Mouse (Mus musculus) neutrophil, adult 5-6 weeks (primary cell): ENCODE measurements around the gene Gm20388. TPM values are rescaled to one million over a fixed set of nuclear protein-coding genes. Genes with fewer than 3 reads are reported as not detected.

Source experiments
- ATAC-seq: fragments of 151-379, 151-347 bp; 2 replicates; pipeline ENCODE4 v1.8.0; 2017; ENCODE audit warnings: mild to moderate bottlenecking, moderate TSS enrichment; ENCODE audit not compliant: insufficient number of reproducible peaks, poor library complexity, low FRiP score, severe bottlenecking; ENCODE audit errors: extremely low read depth
- total RNA-seq: library from RNA; stranded (forward); fragments of 200-1000 nt; gene quantifications from 2 replicates; pipeline ENCODE4 v1.2.3, GENCODE M21; 2017

Gm20388 gene
- total RNA-seq, 1 experiment from 2014 or later = 10.8 TPM

DNA sequence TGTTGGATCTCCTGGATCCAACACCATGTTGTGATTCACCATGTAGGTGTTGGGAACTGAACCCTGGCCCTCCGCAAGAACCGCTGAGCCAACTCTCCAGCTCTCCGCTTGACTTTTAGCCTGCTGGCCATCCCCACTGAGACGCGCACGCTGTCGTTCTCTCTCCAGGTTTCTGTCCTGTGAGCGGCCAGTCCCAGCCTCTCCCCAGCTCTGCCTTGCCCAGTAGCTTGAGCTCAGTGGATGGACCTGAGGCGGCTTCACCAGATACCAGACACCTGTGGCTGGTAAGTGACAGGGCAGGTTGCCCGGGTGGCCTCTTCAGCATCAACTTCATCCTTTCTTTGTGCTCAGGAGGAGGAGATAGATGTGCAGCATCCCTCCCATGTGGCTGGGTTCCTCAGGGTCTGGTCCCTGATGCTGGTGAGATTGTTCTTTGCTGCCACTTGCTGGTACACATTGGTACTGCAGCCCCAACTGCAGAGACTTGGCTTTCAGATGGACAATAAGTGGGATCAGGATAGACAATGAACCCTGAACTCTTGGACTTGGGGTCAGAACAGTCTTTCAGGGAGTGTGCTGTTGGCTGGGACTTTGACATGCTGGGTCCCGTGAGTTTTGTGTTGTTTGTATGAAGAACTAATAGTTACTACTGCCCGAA lies 3450.6 kb downstream of the Gm20388 start:
- peak; percentile 80 for ATAC-seq

DNA sequence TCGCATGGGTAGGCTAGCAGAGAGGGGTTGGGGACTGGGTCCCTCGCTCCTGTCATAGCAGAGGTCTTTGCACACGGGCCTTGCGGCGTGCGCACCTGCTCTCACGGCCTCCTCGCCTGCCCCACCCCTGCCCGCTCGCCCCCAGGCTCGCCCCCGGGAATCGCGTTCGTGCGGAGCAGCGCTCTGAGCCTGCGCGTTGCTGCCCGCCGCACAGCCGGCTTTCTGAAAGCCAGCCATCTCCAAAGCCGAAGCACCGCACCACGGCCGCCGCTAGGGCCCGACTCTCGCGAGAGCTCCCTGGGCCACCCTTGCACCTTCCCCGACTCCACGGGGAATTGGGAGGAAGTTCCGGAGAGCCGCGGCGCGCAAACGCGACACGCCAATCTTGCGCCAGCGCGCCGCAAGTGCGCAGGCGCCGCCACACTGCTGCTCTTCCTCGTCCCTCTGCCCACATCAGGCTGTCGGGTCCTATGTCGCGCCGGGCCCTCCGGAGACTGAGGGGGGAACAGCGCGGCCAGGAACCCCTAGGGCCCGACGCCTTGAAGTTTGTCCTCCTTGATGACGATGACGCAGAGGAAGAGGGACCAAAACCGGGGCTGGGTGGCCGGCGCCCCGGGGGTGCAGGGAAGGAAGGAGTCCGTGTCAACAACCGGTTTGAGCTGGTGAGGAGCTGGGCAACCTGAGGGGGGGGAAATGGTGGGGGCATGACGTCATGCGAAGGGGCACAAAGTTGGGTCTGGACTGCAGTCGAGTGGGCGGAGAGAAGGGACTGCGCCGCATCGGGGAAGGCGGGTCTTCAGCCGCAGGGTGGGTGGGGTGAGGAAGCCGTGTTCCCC lies 3463.0 kb downstream of the Gm20388 start, which contains the start of gene Tcf25:
TSS of gene Tcf25 (plus strand) at position 351 of the 836 bp plus-strand sequence.
- peak; percentile 79 for ATAC-seq

DNA sequence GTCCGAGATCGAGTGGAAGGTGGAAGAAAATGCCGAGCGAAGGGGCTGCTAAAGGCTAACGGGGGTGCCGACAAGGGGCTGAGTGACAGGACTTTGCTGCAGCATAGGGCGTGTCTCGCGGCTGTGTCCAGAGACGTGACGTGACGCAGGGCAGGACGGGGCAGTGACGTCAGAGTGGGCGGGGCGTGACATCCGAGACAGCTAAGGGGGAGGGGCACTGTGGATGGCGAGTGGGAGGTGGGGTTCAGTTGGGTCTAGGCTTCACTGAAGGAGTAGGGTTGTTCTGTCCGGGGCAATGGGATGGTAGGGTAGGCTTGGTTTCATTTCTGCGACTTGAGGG lies 3463.6 kb downstream of the Gm20388 start:
- peak; percentile 78 for ATAC-seq

DNA sequence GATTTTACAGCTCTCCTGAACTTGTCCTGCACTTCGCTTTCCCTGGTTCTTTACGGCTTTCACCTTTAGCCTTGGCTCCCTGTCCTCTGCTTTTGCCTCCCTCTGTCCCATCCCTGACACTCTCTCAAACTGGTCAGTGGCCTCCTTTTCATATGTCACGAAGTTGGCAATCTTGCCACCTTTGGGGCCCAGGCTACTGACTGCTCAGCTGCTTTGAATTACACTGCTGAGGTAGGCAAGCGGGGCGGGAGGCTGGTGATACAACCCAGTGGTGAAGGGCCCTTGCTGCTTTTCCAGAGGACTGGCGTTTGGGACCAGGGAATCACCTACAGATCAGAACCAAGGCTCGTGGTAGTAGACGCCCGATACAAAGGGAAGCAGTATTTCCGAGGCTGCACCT lies 3465.1 kb downstream of the Gm20388 start:
- no peak for ATAC-seq

DNA sequence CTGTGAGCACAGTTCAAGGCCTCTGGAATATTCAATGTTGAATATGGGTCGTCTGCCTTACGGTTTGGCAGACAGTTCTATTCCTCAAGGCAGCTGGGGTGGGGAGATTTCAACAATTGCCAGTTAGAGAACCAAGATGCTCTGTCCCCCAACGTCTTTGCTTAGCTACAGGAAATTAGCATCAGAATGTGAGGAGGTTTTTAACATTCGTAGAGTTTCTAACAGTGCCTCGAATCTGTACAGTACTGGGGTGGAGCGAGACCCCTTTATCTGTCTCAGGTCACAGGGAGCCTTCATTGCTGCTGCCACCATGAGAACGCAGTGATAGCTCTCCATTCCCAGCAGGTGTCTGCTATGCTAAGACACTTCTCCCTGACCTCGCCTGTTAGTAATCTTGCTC lies 3465.5 kb downstream of the Gm20388 start:
- ATAC-seq = no peak

DNA sequence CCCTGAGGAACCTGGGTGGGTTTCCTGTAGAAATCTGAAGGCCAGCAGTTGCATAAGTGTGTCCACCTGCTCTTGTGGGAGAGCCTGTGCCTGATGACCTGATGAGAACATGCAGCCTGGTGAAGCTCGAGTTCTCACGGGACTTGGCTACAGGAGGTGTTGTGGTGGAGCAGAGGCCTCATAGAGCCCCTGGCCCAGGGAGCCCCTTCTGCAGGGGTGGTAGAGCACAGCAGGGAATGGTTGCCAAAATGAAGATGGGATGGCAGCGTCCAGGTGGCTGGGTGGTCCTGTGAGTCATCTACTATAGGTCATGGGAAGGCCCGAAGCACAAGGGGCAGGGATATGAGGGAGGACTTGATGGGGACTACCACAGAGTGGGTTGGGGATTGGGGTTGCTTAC lies 3471.1 kb downstream of the Gm20388 start:
- no peak for ATAC-seq

DNA sequence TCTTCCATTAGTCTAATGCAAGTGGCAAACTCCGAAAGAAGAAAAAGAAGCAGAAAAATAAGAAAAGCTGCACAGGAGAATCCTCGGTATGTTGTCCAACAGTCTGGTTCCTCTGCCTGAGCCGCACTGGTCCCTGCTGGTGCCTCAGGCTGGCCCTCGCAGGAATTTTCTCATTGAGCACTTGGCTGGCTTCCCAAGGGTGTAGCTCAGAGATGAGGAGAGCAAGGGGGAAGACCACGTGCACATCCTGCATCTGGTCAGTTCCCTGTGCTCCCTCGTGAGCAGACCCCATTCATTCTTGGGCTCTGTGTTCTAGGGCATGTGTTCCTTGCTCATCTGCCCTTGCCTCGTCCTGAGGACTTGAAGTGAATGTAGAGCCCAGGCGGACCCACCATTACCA lies 3471.9 kb downstream of the Gm20388 start:
- no peak for ATAC-seq

DNA sequence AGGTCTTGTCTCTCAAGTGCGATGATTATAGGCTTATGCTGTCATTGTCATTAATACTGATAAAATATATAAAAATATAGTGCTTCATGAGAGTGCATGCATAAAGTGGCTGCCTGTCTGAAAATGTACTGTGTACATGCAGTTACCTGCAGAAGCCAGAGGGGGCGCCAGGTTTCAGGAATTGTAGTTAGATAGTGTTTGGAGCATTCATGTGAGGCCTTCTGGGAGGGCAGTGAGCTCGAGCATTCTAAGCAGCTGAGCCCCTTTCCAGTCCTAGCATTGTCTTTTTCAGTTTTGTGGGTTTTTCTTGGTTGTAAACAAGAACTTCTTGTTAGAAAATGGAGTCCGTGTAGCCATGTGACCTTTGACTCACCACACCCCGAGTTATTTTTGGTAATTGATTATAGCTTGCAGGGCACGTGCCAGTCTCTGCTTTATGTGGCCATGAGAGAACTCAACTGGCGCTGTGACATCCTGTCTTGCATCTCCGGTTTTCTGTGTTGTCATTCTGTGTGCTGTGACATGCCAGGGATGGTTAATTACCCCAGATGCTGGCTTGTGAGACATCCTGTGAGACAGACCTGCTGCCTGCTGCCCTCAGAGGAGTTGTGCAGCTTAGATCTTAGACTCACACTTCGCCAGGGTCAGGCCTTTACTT lies 3474.4 kb downstream of the Gm20388 start:
- 0 out of 2 replicates have a peak, but pooled peaks have one; percentile 27 for ATAC-seq

DNA sequence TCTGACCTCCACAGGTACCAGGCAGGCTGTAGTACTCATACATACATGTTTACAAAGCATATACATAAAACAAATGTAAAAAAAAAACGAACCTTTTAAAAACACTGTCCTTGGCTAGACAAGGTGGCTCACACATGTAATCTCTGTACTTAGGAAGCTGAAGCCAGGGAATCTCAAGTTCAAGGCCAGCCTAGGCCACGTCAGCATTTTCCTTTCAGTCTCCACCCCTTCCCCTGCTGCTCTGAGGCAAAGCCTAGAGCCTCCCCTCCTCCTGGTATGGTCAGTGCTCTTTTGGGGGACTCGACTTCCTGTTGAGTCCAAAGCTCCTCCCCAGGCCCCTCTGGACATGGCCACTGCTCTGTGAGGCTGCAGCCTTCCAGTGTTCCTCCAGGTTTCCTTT lies 3476.4 kb downstream of the Gm20388 start:
- ATAC-seq = no peak

DNA sequence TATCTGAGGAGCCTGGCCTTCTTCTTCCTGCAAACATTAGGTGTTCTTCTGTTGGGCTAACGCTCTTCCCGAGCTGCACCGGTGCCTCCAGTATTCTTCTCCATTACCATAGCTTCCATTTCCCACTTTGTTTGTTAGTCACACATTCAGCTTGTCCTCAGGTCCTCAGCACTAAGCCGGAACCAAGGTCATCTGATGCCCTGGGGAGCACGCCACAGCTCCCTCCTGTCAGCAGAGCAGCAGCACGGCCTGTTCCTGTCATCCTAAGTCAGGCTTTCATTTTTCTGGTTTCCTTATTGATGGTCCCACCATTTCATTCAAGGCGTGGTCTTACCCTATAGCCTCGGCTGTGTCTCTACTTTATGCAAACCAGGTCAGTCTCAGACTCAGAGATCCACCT lies 3477.2 kb downstream of the Gm20388 start:
- no peak for ATAC-seq

DNA sequence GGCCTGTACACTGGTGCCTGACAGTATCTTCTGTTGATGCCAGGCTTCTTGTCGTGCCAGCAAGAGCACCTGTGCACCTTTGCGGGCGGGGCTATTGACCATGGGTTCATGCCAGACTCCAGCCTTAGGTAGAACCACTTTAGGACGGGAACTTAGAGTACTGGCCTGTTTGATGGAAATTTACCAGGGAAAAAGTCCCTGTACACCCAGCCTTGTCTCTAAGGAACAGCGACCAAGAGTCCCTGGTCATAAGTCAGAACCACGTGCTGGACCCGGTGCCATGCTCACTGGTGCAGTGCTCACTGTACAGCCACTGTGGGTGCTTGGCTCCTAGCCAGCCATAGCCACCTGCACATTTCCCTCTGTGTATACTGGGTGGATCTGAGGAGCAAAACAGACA lies 3478.4 kb downstream of the Gm20388 start:
- ATAC-seq = no peak

DNA sequence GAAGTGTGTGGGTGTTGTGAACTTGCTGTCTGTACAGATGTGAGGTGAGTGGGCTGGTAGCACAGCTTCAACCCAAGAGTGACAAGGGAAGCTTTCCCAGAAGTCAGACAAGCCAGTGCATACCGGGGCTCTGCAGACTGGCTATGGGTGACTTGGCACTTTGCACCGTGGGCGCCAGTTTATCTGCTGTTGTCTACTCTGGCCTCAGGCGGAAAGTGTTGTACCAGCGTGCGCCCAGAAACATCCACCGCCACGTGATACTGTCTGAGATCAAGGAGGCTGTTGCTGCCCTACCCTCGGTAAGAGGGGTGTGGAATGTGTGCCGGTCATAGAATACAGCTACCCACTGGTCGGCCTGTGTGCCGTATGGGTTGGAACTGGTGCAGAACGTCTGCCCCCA lies 3487.7 kb downstream of the Gm20388 start:
- ATAC-seq = no peak

DNA sequence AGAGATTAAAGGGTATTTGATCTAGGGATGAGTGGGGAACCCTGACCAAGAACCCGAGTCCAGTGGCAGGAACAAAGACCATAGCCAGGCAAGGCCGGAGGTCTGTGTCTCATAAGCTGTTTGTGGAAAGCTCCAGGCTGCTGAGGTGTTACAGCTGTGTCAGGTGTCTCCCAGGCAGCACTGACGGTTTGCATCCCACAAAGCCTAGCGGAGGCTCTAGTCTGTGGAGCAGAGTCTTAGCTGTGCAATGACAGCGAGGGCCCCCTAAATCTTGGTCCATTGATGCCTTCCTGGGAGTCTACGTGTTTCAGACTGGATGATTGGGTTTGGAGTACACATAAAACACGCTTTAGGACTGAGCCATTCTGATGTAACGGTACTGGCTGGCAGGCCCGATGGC lies 3491.3 kb downstream of the Gm20388 start:
- ATAC-seq = no peak

DNA sequence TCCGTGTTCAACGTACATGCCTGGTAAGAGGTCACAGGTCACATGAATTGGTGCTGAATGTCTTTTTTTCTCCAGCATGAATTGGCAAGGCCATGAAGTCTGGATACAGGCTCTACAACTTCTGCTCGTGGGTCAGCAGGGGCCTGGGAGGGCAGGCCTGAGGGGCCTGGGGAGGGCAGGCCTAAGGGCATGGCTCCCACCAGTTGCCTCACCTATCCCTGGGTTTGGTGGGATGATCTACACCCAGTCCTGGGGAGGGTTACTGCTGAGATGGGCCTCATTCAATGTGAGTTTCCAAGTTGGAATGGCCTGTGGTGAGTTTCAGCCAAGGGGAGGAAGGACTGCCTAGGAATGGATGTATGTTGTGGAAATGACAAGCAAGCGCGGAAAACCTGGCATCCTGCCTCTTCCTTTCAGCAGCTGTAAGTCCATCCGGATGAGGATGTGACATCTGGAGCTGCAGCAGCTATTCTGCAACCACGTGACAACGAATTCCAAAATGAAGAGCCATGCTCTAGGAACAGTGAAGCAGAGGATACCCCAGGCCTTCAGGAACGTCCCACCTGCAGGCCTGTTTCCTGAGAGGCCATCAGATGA lies 3492.2 kb downstream of the Gm20388 start:
- no peak for ATAC-seq

DNA sequence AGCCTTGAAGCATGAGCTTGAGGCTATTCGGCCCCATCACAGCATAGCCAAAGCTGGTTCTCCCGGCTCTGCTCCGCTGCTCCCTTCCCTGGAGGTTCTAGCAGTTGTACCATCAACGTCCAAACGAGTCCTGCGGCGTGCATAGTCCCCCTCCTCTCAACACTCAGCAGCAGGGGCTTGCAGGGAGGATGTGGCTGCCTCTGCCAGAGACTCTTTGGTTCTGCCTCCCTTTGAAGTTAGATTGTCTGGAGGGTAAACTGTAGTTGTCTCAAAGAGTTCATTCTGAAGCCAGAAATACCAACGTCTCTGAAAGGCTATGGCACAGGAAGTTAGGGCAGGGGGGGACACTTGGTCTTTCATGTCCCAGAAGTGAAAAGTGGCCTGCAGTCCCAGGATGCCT lies 3493.9 kb downstream of the Gm20388 start:
- ATAC-seq = no peak

DNA sequence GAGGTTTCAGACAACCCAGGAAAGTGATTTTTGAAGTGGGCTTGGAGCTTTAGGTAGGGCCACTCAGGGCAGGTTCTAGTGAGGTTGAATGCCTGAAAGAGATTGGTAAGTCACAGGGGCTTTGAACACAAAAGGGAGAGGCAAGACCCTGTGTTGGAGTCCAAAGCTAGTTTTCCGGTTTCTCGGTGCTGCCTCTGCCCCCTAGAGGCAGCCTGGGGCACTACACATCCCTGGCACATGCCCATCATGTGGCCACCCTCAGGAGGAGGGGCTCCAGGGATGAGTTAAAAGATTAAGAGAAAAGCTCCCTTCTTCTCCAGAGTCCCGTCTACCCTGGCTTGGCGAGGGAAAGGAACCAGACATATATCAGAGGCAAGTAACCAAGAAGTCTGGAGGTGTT lies 3496.1 kb downstream of the Gm20388 start, which contains the start of gene Mc1r:
TSS of gene Mc1r (plus strand) at position 322 of the 400 bp plus-strand sequence.
- ATAC-seq = peak; percentile 47

DNA sequence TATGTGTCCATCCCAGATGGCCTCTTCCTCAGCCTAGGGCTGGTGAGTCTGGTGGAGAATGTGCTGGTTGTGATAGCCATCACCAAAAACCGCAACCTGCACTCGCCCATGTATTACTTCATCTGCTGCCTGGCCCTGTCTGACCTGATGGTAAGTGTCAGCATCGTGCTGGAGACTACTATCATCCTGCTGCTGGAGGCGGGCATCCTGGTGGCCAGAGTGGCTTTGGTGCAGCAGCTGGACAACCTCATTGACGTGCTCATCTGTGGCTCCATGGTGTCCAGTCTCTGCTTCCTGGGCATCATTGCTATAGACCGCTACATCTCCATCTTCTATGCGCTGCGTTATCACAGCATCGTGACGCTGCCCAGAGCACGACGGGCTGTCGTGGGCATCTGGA lies 3497.0 kb downstream of the Gm20388 start:
- no peak for ATAC-seq

DNA sequence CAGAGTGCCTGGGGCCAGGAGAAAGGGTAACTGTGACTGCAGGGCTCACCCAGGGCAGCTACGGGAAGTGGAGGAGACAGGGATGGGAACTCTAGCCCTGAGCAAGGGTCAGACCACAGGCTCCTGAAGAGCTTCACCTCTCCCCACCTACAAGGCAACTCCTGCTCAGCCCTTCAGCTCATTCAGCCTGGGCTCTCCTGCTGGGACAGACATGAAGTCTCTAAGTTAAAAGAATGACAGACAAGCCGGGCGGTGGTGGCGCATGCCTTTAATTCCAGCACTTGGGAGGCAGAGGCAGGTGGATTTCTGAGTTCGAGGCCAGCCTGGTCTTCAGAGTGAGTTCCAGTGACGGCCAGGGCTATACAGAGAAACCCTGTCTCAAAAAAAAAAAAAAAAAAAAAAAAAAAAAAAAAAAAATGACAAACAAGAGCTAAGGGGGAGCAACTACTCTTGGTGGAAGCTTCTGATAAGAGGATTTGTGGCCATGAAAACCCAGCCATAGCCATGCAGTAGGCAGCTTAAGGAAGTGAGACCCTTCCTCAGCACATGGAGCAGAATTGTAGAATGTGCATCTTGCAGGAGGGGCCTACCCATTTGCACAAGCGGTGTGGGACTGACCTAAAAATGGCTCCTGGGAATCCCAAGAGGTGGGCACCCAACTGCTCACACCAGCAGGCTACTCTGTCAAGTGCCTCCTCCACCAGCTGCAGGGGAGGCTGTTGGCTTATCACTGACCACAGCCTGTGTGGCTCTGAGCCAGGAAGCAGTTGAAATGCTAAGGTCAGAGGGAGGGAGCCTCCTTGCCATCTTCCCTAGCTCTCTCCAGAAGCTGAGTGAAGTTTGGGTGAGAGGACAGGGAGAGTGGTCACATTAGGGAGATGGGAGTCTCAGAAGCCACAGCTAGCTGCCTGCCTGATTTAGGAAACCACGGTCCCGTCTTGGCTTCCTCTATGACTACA lies 3498.2 kb downstream of the Gm20388 start:
- ATAC-seq = no peak
